Mouse (Mus musculus) erythroblast, embryonic 14.5 days (primary cell): ENCODE measurements around the gene Trip13.

Experiments used
- GATA1 ChIP-seq: IDR thresholded peaks from 2 replicates; pipeline ENCODE4 v1.6.1; 2012; ENCODE audit warnings: low read length, inconsistent platforms, mixed read lengths
- TAL1 ChIP-seq: IDR thresholded peaks from 3 replicates; pipeline ENCODE4 v1.6.1; 2012; ENCODE audit warnings: low read length, inconsistent platforms, mixed read lengths

DNA sequence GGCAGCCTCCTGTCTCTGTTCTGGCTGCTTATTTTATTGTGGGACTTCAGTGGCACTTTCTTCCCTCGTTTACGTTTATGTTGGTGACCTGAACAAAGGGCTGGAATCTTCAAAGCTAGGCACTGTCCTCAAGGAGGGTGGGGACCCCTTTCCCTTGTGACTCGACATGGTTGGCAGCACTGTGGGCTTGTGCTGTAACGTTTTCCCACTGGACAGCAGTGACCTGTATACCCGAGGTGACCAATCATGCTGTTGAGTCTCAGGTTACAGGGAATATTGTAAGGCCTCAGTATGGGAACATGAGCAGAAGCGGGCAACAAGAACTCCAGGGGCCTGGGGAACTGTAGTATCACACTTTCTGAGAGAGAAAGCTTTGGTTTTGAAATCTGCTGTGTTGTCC lies 17.1 kb upstream of the Trip13 start:
- TF ChIP-seq GATA1 (no peak), TAL1 (no peak)
